Mouse (Mus musculus): ENCODE results near the gene Oas3.

Gene Oas3

GRCm38 (mm10) chr5:120754215-120754614, 23.2 kb downstream of the Oas3 start:
- in situ Hi-C loops (cut with MboI, MseI), result no loop called here

GRCm38 (mm10) chr5:120752786-120753185, 24.7 kb downstream of the Oas3 start:
- in situ Hi-C loops (cut with MboI, MseI), result no loop called here

GRCm38 (mm10) chr5:120751206-120751605, 26.3 kb downstream of the Oas3 start:
- in situ Hi-C loops (cut with MboI, MseI), result no loop called here

GRCm38 (mm10) chr5:120749688-120750087, 27.8 kb downstream of the Oas3 start, which contains the start of gene Oas2:
Oas2 (minus strand) TSS chr5:120749853.
- in situ Hi-C loops (cut with MboI, MseI), result no loop called here

- in situ Hi-C loops (cut with MboI, MseI), result no loop called here
Measured at GRCm38 (mm10) chr5:120746451-120746850, 31.0 kb downstream of the Oas3 start.

GRCm38 (mm10) chr5:120742125-120742524, 35.3 kb downstream of the Oas3 start:
- in situ Hi-C loops (cut with MboI, MseI), result no loop called here

- in situ Hi-C loops (cut with MboI, MseI), result no loop called here
Measured at GRCm38 (mm10) chr5:120734380-120734990, 43.0 kb downstream of the Oas3 start.

- in situ Hi-C loops (cut with MboI, MseI), result no loop called here
Measured at GRCm38 (mm10) chr5:120733696-120734095, 43.8 kb downstream of the Oas3 start.

GRCm38 (mm10) chr5:120732740-120733139, 44.7 kb downstream of the Oas3 start:
- in situ Hi-C loops (cut with MboI, MseI), result no loop called here

- in situ Hi-C loops (cut with MboI, MseI), result no loop called here
Measured at GRCm38 (mm10) chr5:120729319-120729718, 48.1 kb downstream of the Oas3 start.

GRCm38 (mm10) chr5:120725811-120726455, 51.5 kb downstream of the Oas3 start:
- in situ Hi-C loops (cut with MboI, MseI), result no loop called here

GRCm38 (mm10) chr5:120721005-120721404, 56.5 kb downstream of the Oas3 start:
- in situ Hi-C loops (cut with MboI, MseI), result no loop called here

- in situ Hi-C loops (cut with MboI, MseI), result loop anchor here (10.0 kb wide), 1 partner anchor 204 kb away; the partner anchor contains the start of gene Slc8b1
Measured at GRCm38 (mm10) chr5:120718600-120719378, 58.7 kb downstream of the Oas3 start.

- in situ Hi-C loops (cut with MboI, MseI), result loop anchor here (10.0 kb wide), 1 partner anchor 202 kb away; the partner anchor contains the start of gene Slc8b1
Measured at GRCm38 (mm10) chr5:120717136-120717535, 60.3 kb downstream of the Oas3 start.

GRCm38 (mm10) chr5:120714314-120714713, 63.1 kb downstream of the Oas3 start:
- in situ Hi-C loops (cut with MboI, MseI), result loop anchor here (5.0 to 10.0 kb wide), 2 partner anchors 92 to 200 kb away; partner anchors contain the start of gene Slc8b1

GRCm38 (mm10) chr5:120712721-120713120, 64.7 kb downstream of the Oas3 start:
- in situ Hi-C loops (cut with MboI, MseI), result loop anchor here (5.0 to 10.0 kb wide), 2 partner anchors 90 to 198 kb away; partner anchors contain the start of gene Slc8b1

- in situ Hi-C loops (cut with MboI, MseI), result loop anchor here (5.0 to 10.0 kb wide), 2 partner anchors 90 to 197 kb away; partner anchors contain the start of gene Slc8b1
Measured at GRCm38 (mm10) chr5:120711827-120712226, 65.6 kb downstream of the Oas3 start, which contains the start of gene Dtx1. Dtx1 (minus strand) TSS chr5:120711927.

- in situ Hi-C loops (cut with MboI, MseI), result loop anchor here (5.0 to 10.0 kb wide), 2 partner anchors 89 to 197 kb away; partner anchors contain the start of gene Slc8b1
Measured at GRCm38 (mm10) chr5:120711416-120711815, 66.0 kb downstream of the Oas3 start.

- in situ Hi-C loops (cut with MboI, MseI), result loop anchor here (5.0 to 10.0 kb wide), 2 partner anchors 89 to 196 kb away; partner anchors contain the start of gene Slc8b1
Measured at GRCm38 (mm10) chr5:120710826-120711248, 66.6 kb downstream of the Oas3 start.

GRCm38 (mm10) chr5:120710161-120710825, 67.2 kb downstream of the Oas3 start:
- in situ Hi-C loops (cut with MboI, MseI), result loop anchor here (5.0 to 10.0 kb wide), 2 partner anchors 88 to 195 kb away; partner anchors contain the start of gene Slc8b1

- in situ Hi-C loops (cut with MboI, MseI), result no loop called here
Measured at GRCm38 (mm10) chr5:120706976-120707375, 70.5 kb downstream of the Oas3 start.

All from regulatory T cell (primary cell).